Mouse (Mus musculus) heart, postnatal 0 days (tissue): ENCODE data around the gene Bbx. TPM values are rescaled to one million over a fixed set of nuclear protein-coding genes. Genes with fewer than 3 reads are reported as not detected.

Source experiments
- ATAC-seq: fragments of 200-750 bp; cut with Nextera tagmentation; 2 replicates; pipeline ENCODE4 v1.8.0; 2017; ENCODE audit warnings: low read depth, moderate number of reproducible peaks, moderate library complexity; ENCODE audit not compliant: insufficient read depth
- DNase-seq: peaks from one replicate; pipeline ENCODE4 v3.0.0-alpha.2; 2016; ENCODE audit warnings: low spot score
- H3K27ac ChIP-seq: fragments of 300-500 bp; sonication (generic); 2 replicates; pipeline ENCODE4 v1.5.1; 2014; ENCODE audit warnings: low read depth, mild to moderate bottlenecking
- H3K27me3 ChIP-seq: fragments of 300-500 bp; sonication (generic); 2 replicates; pipeline ENCODE4 v1.6.1; 2014; ENCODE audit warnings: low read length, mixed read lengths; ENCODE audit not compliant: control insufficient read depth, insufficient read depth
- H3K36me3 ChIP-seq: fragments of 300-500 bp; sonication (generic); replicated peaks from 2 replicates; pipeline ENCODE4 v1.6.1; 2014; ENCODE audit warnings: low read length, mixed read lengths; ENCODE audit not compliant: control insufficient read depth, insufficient read depth
- H3K4me1 ChIP-seq: fragments of 300-500 bp; sonication (generic); 2 replicates; pipeline ENCODE4 v1.6.1; 2014; ENCODE audit warnings: antibody characterized with exemption; ENCODE audit not compliant: control insufficient read depth, insufficient read depth
- H3K4me2 ChIP-seq: fragments of 300-500 bp; sonication (generic); 2 replicates; pipeline ENCODE4 v1.6.1; 2014; ENCODE audit warnings: low read depth, mild to moderate bottlenecking, low read length, moderate library complexity
- H3K4me3 ChIP-seq: fragments of 300-500 bp; sonication (generic); 2 replicates; pipeline ENCODE4 v1.5.1; 2014; ENCODE audit warnings: low read depth, low read length
- H3K9ac ChIP-seq: fragments of 300-500 bp; sonication (generic); replicated peaks from 2 replicates; pipeline ENCODE4 v1.6.1; 2014; ENCODE audit warnings: low read depth, low read length, mixed read lengths
- H3K9me3 ChIP-seq: fragments of 300-500 bp; sonication (generic); replicated peaks from 2 replicates; pipeline ENCODE4 v1.6.1; 2016; ENCODE audit warnings: low read length; ENCODE audit not compliant: control insufficient read depth
- CTCF ChIP-seq: IDR thresholded peaks from 2 replicates; pipeline ENCODE4 v1.5.1; 2016; ENCODE audit warnings: antibody characterized with exemption, control low read depth, low read depth
- EP300 ChIP-seq: IDR thresholded peaks from 2 replicates; pipeline ENCODE4 v1.6.1; 2016; ENCODE audit warnings: antibody characterized with exemption, low read depth
- WGBS: fragments of 180-500 bp; shearing (Covaris S2); extraction: QIAGEN DNeasy Blood & Tissue Kit; methylation state at CpG from one replicate; pipeline ENCODE4 v1.1.7; 2014; 5-methylcytosine and 5-hydroxymethylcytosine counted together
- polyA plus RNA-seq: library from polyadenylated mRNA; unstranded; fragments of >200 nt; fragmentation: Nextera tagmentation; extraction: Ambion mirVana; gene quantifications from 2 replicates; pipeline ENCODE4 v1.2.1, GENCODE M21; 2015
- total RNA-seq: library from RNA; depleted of rRNA; stranded (reverse); fragments of >200 nt; gene quantifications from 2 replicates; pipeline ENCODE4 v1.2.3, GENCODE M21; 2014; ENCODE audit warnings: low replicate concordance; rRNA removed

Bbx gene
- 15.7 and 17.4 TPM in 2 replicates for total RNA-seq
- polyA plus RNA-seq: 20.0 and 20.3 TPM in 2 replicates

DNA sequence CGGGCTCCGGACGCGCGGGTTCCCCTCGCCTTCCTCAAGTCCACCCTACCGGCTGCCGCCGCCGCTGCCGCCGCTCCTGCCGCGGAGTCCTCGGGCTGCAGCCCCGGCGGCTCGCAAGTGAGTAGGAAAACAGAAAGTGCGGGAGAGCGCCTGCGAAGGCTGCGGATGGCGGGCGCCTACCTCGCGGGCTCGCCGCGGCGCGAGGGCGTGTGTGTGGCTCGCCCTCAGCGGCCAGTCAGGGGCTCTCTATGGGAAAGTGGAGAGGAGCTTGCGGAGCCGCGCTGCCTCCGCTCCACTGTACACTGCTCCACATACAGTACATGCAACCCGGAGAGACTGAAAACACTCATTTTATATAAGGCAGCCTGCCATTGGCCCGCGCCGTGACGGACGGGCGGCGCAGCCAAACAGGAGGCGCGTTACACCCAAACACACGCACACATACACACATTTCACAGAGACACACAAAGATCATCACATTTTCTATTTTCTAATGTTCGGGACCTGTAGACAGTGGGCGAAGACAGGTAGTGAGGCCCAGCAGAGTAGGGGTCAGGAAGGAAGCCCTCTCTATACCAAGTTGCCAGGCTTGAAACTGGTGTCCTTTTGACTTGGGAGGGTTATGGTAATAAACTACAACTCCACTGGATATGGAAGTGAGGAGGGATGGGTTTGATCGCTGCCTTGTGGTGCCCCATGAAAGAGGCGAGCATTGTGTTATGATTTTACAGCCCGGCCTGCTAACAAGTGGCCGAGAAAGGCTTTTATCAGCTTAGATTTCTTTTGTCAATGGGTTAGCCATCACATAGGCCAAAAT is at the start of gene Bbx:
Gene Bbx (minus strand): TSS at position 329 of the 817 bp plus-strand sequence.
- Histone ChIP-seq H3K4me1 (no peaks in the 10 kb centered on the region), H3K9me3 (no peaks in the 10 kb centered on the region), H3K27ac (peak within 1 kb of the TSS; percentile 98), H3K9ac (peak within 1 kb of the TSS; percentile 85), H3K27me3 (no peaks in the 10 kb centered on the region), H3K4me3 (peak within 1 kb of the TSS; percentile 99), H3K36me3 (no peaks in the 10 kb centered on the region), H3K4me2 (peak within 1 kb of the TSS; percentile 100)
- DNase-seq (peak; percentile 90), ATAC-seq (peak; percentile 95)
- under 1% methylated on average over 50 of the region's 55 CpGs for WGBS
- TF ChIP-seq EP300 (no peak), CTCF (no peak)

DNA sequence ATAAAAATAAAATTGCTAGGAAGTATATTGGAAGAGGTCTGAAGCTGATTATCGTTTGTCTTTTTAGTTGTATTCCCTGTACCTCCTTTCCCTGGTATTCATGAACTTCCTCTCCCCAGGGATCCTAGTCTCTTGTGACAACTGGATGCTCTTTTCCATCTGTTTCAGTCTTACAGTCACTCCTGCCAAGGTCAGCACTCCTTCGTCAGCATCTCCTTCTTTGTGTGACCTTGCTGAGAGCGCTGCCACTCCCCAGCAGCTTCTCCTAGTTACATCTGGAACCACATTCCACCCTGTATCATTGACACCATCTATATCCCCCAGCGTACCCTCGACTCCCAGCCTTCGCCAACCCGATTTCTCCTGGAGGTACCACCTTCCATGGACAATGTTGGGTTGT is 49.7 kb upstream of the Bbx start:
- H3K27ac ChIP-seq: no peak overlapping the region
- no peak overlapping the region for H3K4me3 ChIP-seq
- no peak for DNase-seq
- no peaks in the 10 kb centered on the region for H3K27me3 ChIP-seq
- H3K9me3 ChIP-seq: no peaks in the 10 kb centered on the region
- H3K9ac ChIP-seq: no peak overlapping the region
- no peak for ATAC-seq
- no peaks in the 10 kb centered on the region for H3K36me3 ChIP-seq
- WGBS: 43% methylated on average over 7 of the region's 7 CpGs
- peaks cover 7% of the 10 kb centered on the region; the same call in 1 of the 2 replicates for H3K4me1 ChIP-seq
- TF ChIP-seq EP300 (no peak), CTCF (no peak)
- H3K4me2 ChIP-seq: peak overlapping the region; percentile 42

DNA sequence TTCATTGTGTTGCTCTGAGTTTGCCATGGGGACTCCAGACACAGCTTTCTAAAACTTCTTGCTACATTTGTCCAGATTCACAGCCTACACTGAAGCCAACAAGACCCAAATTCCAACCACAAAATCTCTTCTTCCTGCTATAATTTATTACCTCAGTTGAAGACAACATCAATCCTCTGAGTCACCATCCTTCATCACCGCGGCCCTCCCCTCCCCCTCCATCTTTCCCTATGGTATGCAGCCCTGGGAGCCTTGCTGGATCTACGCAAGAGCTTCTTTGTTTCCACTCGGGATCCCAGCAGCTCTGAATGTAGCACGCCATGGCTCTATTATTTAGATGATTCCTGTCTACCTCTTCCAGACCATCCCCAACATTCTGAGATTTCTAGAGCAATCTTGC is 49.2 kb upstream of the Bbx start:
- WGBS: 57% methylated on average over 5 of the region's 5 CpGs

DNA sequence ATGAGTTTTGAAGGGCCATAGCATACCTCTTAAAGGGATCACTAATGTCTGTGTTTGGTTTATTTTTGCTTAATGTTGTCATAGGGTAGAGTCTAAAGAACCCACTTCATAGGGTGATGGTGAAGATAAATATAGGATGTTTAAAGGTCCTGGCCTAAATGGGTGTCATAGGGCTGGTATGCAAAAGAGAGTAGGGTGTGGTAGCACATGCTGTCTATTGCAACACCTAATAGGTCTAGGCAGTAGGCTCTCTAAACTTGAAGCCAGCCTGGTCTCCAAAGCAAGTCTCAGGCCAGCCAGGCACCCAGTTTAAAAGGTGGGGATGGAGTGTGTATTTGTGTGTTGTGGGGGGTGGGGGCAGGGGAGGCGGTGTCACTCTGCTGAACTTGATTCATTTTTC is 46.5 kb upstream of the Bbx start:
- no peak for ATAC-seq
- Histone ChIP-seq H3K4me2 (no peak overlapping the region), H3K36me3 (no peaks in the 10 kb centered on the region), H3K9me3 (no peaks in the 10 kb centered on the region), H3K9ac (no peak overlapping the region), H3K27me3 (no peaks in the 10 kb centered on the region), H3K27ac (no peak overlapping the region), H3K4me3 (no peak overlapping the region), H3K4me1 (peaks cover 7% of the 10 kb centered on the region; the same call in 1 of the 2 replicates)
- no peak for TF ChIP-seq EP300
- no peak for TF ChIP-seq CTCF
- 93% methylated on average over 1 of the region's 1 CpGs for WGBS
- no peak for DNase-seq

More for the DNA sequence above, 49.2 kb upstream of the Bbx start:
- no peak for DNase-seq
- H3K9ac ChIP-seq: no peak overlapping the region
- no peaks in the 10 kb centered on the region for H3K27me3 ChIP-seq
- peaks cover 7% of the 10 kb centered on the region; the same call in 1 of the 2 replicates for H3K4me1 ChIP-seq
- no peak overlapping the region for H3K27ac ChIP-seq
- H3K4me3 ChIP-seq: no peak overlapping the region
- H3K9me3 ChIP-seq: no peaks in the 10 kb centered on the region
- H3K36me3 ChIP-seq: no peaks in the 10 kb centered on the region
- TF ChIP-seq CTCF: no peak
- TF ChIP-seq EP300: no peak
- no peak for ATAC-seq
- no peak overlapping the region for H3K4me2 ChIP-seq

DNA sequence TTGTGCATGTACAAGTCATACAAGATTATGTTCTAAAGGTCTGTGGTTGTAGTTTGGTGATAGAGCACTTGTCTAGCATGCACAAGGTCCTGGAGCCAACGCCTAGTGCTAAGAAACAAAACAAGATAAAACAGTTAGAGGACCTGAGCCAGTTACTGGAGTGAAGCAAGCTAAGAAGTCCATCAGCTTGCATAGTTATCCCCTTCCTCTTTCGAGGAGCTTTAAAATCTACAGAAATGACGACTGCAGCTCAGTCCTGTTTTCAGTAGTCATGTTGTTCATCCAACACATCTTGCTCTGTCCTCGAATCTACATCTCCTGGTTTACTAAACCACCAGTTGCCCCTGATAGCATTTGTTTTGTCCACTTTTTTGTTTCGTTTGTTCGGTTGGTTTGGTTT is 45.4 kb upstream of the Bbx start:
- H3K27ac ChIP-seq: no peak overlapping the region
- DNase-seq: no peak
- H3K4me1 ChIP-seq: peaks cover 7% of the 10 kb centered on the region; the same call in 1 of the 2 replicates
- H3K27me3 ChIP-seq: no peaks in the 10 kb centered on the region
- no peak overlapping the region for H3K4me2 ChIP-seq
- no peaks in the 10 kb centered on the region for H3K36me3 ChIP-seq
- no peak overlapping the region for H3K4me3 ChIP-seq
- no peaks in the 10 kb centered on the region for H3K9me3 ChIP-seq
- 76% methylated on average over 6 of the region's 6 CpGs for WGBS
- no peak overlapping the region for H3K9ac ChIP-seq
- TF ChIP-seq EP300 (no peak), CTCF (no peak)
- no peak for ATAC-seq
